Mouse (Mus musculus) neural tube, embryonic 10.5 days (tissue): ENCODE data around the gene Apod.
"Not testable (repeated sequence)": the region's sequence is repeated elsewhere in the genome, so short reads cannot be mapped to it uniquely, and the experiment has no call there.

Experiments
- DNase-seq: peaks from one replicate; pipeline ENCODE4 v3.0.0-alpha.2; 2017; ENCODE audit warnings: low spot score; ENCODE audit errors: extremely low spot score

Gene Apod

DNA sequence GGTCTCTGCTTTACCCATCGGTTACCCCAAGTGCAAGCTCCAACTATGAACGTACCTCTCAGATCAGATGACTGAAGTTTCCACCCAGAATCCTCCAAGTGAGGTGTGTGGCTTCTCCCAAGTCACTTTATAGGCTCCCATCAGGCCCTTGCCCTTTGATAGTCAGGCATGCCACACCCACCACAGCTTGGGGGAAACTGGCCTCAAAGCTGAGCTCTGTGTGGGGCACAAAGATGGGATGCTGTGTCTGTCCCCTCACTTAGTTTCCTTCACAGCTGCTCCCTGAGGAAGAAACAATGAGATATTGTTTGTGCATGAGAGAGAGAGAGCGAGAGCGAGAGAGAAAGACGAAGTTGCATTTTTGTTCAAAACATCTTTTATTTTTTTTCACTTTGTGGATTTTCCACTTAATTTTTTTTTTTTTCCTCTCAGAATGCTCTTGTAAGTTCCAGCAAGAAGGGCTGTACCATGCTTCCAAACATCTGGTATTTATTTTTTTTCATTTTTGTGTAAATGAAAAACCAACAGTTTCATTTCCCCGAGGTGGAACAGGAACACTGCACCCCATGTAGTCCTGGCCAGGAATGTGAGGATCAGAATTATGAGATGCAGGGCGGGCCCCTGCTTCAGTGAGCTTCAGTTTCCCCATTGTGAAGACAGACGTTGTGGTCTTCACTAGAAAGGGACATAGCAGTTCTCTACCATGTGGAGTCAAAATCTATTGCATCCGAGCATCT lies at the start of gene Apod:
Apod (minus strand) TSS at position 312 of the 737 bp plus-strand sequence.
- no peak for DNase-seq

- no peak for DNase-seq
Measured at GRCm38 (mm10) chr16:31363685-31364436, 49.3 kb upstream of the Apod start.

GRCm38 (mm10) chr16:31359542-31359941 lies 44.9 kb upstream of the Apod start:
- no peak for DNase-seq

DNA sequence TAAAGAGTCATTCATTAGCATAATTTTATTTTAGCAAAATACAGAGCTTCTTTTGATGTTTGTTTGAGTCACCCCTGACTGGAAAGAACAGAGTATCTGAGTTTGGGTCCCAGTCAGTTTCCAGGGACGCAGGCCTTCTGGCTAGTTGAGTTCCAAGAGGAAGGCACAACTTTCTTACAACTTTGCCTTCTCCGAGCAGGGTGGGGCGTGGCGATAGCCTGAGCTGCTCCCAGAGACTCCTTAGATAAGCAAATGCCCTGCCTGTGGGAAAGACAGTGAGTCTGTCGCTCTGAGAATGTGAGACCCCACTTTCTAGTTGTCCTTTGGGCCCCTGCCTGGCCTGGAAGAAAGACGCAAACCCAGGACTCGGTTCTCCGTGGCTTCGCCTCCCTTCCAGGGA lies 44.4 kb upstream of the Apod start:
- DNase-seq, result no peak

- no peak for DNase-seq
Measured at GRCm38 (mm10) chr16:31358576-31358975, 44.0 kb upstream of the Apod start.

GRCm38 (mm10) chr16:31355882-31356281 lies 41.3 kb upstream of the Apod start:
- no peak for DNase-seq

GRCm38 (mm10) chr16:31354341-31355329 lies 40.0 kb upstream of the Apod start:
- peak; percentile 80 for DNase-seq

GRCm38 (mm10) chr16:31352996-31353395 lies 38.4 kb upstream of the Apod start:
- no peak for DNase-seq

DNA sequence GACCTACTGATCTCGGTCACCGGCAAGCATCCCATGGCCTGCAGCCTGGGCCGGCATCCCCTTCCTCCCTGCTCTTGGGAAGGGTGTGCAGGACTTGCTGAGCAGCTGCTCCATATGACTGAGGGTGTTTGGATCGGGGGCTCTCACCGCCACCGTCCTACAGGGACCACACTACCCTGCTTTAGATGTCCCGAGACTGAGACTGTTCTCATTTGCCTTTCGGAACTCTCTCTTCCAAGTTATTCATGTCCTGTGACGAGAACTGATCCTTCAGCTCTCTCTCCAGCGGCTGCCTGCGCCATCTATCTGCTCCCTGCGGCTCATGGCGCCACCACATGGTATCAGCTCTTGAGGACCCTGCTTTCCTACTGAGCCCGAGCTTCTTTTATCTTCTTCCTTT lies 33.0 kb upstream of the Apod start:
- peak; percentile 44 for DNase-seq

GRCm38 (mm10) chr16:31342966-31343365 lies 28.4 kb upstream of the Apod start:
- DNase-seq, result no peak

DNA sequence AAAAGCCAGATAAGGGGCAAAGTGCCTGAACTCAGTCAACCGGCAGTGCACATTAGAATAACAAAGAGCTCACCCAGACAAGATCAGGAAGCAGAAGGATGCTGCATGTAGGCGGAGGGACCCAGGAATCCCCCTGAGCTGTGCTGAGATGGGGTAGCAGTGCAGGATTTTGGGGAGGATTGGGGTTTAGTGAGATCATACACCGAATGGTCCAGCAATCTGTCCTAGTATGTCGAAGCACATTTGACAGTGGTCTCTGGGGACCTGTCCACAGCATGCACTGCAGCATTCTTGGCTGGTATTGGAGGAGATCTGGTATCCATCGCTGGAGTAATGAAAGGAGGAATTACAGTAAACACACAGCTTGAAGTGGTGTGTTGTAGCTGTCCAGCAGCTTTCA lies 27.9 kb upstream of the Apod start:
- no peak for DNase-seq

DNA sequence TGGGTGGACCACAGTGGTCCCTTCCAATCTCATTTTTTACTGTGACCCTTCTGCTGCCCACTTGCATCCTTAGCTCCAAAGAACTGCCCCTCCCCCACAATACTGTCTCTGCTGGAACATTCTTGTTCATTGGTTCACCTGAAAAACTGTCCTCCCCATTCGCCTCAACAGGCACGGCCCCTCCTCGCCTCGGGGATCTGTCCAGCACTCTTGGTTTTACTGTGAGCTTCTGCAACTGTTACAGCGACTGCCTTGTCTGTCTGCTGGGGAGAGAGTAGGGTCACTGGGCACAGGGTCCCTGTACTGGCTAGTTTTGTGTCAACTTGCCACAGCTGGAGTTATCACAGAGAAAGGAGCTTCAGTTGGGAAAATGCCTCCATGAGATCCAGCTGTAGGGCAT lies 24.7 kb upstream of the Apod start:
- no peak for DNase-seq

- DNase-seq, result no peak
Measured at GRCm38 (mm10) chr16:31337956-31338355, 23.3 kb upstream of the Apod start.

GRCm38 (mm10) chr16:31334796-31335195 lies 20.2 kb upstream of the Apod start:
- no peak for DNase-seq

DNA sequence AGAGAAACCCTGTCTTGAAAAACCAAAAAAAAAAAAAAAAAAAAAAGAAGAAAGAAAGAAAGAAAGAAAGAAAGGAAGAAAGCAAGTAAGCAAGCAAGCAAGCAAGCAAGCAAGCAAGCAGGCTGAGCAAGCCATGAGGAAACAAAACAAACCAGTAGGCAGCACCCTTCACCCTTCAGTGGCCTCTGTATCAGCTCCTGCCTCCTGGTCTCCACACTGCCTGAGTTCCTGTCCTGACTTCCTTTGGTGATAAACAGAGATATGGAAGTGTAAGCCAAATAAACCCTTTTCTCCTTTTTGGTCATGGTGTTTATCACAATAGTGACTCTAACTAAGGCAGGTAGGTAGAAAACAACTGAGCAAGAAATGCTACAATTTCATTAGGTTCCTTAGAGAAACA lies 18.0 kb upstream of the Apod start:
- no peak for DNase-seq

GRCm38 (mm10) chr16:31330970-31331369 lies 16.4 kb upstream of the Apod start:
- not testable (repeated sequence) for DNase-seq

DNA sequence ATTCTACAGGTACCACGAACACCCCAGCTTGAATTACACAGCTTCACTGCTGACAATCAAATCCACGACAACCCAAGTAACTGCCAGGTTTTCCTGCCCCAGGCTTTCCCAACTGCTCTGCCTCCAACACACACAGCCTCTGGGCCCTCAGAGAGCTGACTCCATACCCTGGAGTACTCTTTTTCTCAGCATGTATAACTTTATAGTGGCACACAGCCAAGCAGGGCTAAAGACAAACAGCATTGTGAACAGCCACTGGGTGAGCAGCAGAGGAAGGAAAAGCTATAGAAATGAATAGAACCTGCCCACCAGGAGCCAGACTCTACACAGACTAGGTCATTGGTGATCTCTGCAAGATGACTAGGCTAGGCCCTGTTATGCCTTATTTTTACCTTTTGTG lies 15.1 kb upstream of the Apod start:
- DNase-seq, result no peak

DNA sequence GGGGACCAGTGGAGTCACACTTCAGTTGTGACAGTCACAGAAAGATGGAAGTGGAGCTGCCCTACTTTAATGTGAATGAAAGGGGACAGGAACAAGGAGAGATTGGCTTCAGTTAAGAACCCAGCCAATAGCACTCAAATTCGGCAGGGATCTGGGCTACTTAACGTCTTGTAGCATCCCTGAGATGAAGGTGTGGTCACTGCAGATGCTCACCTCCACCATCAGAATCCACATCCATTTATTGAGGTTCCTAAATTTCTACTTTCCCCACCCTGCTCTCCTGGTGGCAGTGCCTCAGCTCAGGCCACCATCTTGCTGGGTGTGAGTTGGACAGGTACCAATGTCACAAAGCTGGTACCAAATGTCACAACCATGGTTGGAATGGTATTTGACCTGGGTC lies 13.3 kb upstream of the Apod start:
- DNase-seq, result no peak

GRCm38 (mm10) chr16:31327430-31327829 lies 12.8 kb upstream of the Apod start:
- no peak for DNase-seq

GRCm38 (mm10) chr16:31326679-31327078 lies 12.1 kb upstream of the Apod start:
- DNase-seq, result no peak

- no peak for DNase-seq
Measured at GRCm38 (mm10) chr16:31325966-31326365, 11.4 kb upstream of the Apod start.

GRCm38 (mm10) chr16:31325120-31325519 lies 10.5 kb upstream of the Apod start:
- no peak for DNase-seq
